Mouse (Mus musculus) 3T3-L1 (cell line): ENCODE measurements at regions not wholly inside any gene's neighbourhood (a gene's known extent, or its start where the extent isn't known, plus 50 kb on each side); places are given as distances from the start of the nearest gene placed in this dataset.

ENCODE experiments used
- DNase-seq: peaks from one replicate; pipeline ENCODE4 v3.0.0-alpha.2; 2015; ENCODE audit warnings: low read depth, low spot score

DNA sequence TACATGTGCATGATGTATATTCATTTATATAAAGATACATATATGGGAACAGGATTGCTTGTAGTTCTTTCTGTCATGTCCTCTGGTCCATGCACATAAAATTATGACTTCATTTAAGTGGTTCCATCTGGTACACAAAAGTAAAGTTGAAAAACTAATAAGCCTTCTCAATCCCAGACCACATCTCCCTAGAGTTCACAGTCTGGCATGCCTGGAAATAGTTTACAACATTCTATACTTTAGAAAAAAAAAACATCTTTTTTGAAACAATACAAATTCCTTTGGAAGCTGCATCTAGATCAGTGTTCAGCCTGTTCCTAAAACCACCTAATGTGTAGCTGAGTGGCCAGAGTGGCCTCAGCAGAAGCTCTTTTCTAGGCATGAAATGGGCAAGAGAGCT, 578.2 kb upstream of the Marcks start:
- peak; percentile 72 for DNase-seq

DNA sequence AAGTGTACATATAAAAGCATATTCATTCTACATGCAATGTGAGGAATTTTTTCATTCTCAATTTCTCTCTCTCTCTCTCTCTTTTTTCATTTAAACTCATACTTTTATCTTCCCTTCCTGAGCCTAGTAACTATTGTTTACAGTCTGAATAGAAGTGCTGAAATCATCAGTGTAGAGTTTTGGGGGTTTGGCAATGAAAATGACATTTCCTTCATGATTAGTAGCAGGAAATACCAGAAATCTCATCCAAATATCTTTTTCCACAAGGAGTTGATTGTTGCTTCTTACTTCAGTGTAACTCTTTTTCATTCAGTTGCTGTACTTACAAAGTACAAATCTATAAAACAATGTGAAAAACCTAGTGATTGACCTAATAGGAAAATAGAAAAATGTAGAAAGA, 572.7 kb upstream of the Marcks start:
- peak; percentile 42 for DNase-seq

DNA sequence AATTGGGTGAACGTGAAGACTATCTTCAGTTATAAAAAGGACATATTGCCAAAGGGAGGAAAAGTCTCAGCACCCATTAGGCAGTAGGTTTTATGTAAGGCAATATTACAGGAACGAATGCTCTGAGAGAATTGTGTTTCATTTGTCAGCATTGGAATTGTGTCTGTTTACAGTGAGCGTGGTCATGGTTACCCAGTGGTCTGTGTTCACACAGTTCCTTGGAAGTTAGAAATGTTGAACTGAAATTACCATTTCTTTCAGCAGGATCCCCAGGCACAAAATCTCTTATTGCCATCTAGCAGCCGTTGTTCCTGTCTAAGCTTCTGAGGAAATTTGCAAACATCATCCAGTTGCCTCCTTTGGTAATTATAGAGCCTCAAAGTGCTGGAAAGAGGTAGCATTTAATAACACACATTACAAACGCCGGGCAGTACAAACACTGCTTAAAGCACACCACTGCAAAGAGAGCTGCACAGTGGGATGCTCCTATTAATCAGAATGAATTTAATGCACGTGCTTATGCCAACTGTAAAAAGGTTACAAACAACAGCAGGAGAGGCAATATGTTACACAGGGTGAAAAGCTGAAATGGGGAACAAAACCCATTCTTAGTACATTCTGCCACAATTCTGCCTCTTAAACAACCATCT, 555.4 kb upstream of the Marcks start:
- DNase-seq: no peak

GRCm38 (mm10) chr10:37692851-37693250, 554.1 kb upstream of the Marcks start:
- DNase-seq: peak; percentile 64

- DNase-seq: no peak
Observed at GRCm38 (mm10) chr10:37691939-37692338, 553.2 kb upstream of the Marcks start.

GRCm38 (mm10) chr10:37683101-37683500, 544.4 kb upstream of the Marcks start:
- DNase-seq: no peak

DNA sequence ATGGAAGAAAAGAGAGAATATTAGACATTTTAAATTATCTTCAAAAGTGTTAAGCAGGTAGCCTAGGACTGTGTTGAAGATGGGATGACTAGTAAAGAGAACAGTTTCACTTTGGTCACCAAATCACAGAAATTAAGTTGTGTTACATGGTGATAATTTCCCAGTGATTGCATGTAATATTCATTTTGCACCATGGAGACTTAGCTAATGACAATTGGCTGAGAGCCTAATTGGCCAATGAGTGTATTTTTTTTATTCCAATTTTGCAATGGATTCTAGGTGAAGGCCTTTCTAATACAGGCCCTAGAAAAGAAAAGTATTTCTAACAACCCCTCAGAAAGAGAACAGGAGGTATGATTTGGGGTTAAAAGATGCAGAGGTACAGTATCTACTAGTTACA, 541.9 kb upstream of the Marcks start:
- DNase-seq: no peak

DNA sequence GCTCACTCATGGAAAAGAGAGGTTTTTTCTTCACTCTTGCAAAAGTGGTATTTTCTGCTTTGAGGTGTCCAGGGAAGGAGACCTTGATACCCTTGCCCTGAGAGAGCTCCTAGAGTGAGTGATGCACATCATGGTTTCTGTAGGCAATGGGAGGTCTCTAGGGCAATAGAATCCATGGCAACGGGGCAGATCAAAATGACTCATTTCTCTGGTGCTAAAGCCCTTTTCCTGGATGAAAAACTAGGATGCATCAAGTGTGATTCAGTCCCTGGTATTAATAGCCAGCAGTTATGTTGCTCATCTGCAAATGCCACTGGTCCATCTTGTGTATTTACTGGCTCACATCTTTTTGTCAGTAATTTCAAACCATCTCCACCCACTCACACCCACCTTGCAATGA, 539.1 kb upstream of the Marcks start:
- peak; percentile 61 for DNase-seq

DNA sequence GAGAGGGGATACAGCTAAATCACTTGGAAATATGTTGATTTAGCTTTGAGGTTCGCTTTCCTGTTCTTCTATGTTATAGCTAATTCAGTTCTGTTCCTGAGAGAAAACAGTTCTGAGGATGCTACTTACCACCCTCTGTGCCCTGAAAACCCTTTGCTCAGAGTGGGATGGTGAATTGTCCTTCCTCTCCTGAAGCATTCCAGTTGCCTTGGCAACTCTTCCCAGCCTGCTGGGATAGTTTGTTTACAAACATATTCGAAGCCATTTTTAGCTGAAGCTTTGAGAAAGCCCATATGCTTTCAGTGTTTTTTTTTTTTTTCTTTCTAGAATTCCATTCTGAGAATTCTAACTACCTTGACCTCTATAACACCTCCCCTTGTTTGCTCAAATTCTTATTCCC, 530.1 kb upstream of the Marcks start:
- no peak for DNase-seq

DNA sequence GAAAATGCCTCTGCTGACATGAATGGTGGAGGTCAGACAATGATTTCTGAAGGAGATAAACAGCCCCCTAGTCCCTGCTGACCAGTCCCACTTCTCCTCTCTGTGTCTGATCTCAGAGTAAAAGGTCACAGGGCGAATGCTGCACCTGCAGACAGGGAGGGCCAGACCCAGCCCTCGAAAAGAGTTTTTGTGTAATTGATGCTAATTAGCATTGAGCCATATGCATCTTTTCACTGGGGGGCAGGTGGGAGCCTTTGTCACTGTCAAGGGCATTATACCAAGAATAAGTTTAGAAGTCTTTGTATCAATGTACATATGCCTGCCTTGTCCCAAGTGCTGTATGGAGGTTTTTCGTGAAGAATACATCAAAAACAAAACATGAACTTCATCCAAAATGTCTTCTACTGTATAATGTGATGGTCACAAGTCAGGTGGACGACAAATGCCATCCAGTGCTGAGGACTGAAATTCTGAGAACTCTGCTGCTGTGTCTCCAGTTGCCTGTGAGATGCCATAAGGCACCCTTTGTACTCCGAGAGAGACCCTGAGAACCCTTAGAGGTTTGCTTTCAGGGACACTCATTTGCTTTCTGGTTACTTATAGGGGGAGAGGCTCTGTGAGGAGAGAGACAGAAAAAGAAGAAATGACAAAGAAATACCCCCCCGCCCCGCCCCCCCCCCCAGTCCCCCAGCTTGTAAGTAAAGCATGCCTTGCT, 528.5 kb upstream of the Marcks start:
- DNase-seq: no peak

DNA sequence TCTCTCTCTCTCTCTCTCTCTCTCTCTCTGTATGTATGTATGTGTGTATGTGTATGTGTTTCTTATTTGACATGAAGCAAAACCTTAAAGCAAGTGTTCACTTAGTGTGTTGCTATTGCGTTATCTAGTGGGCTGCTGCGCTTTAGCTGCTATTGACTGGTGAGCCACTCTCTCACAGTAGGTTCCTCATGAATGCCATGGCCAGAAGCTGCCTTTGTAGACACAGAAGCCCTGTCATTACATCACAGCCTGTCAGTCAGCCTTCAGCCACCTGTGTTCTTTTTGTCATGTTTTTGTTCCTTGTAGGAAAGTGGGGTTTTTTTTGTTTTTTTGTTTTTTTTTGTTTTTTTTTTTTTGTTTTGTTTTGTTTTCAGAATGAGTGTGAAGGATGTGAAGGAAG, 527.8 kb upstream of the Marcks start:
- DNase-seq: no peak

DNA sequence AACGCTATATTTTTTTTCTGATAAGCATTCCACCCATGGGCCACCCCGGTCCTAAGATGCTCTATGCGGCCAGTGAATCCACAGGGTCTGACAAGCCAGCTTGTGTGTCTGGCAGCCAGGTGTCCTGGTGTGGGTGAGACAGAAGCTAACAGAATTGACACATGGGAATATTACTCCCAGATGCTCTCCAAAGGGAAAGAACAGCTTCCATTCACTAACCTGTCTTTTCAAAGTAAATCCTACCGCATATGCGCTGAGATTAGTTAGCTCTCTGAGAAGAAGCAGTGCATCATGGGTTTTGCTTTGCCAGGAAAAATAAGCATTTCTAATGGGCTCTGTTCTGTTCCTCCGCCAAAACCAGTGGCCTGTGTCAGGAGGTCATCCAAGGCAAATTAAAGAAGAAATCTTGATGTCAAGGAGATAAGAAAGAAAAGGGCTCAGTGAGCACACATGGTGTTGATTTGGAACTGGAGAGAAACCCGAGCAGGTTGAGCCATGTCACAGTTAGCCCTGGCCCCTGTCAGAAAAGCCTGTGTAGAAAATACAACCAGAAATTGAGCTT, 498.4 kb upstream of the Marcks start:
- peak; percentile 22 for DNase-seq

DNA sequence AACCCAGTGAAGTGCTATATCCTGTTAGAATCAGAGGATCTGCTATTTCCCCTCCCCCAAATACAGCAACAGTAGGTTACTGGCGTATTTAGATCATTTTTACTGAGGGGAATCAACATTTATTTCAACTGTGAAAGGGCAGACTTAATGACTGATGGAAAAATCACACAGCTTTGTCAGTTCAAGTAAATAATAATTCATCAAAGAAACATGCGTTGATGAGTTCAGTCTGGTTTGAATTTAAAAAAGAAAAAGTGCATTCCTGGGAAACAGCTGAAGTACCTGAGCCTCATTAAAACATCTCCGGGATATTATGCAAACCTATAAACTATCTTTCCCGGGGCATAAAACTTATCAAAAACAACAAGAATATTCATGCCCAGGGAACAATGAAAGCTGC, 497.7 kb upstream of the Marcks start:
- DNase-seq: no peak

GRCm38 (mm10) chr10:37630403-37630802, 491.7 kb upstream of the Marcks start:
- peak; percentile 62 for DNase-seq

GRCm38 (mm10) chr10:37627900-37628299, 489.2 kb upstream of the Marcks start:
- DNase-seq: no peak

- DNase-seq: peak; percentile 63
Observed at GRCm38 (mm10) chr10:37626758-37627201, 488.1 kb upstream of the Marcks start.

GRCm38 (mm10) chr10:37625972-37626757, 487.4 kb upstream of the Marcks start:
- no peak for DNase-seq

- no peak for DNase-seq
Observed at GRCm38 (mm10) chr10:37623041-37623440, 484.3 kb upstream of the Marcks start.

DNA sequence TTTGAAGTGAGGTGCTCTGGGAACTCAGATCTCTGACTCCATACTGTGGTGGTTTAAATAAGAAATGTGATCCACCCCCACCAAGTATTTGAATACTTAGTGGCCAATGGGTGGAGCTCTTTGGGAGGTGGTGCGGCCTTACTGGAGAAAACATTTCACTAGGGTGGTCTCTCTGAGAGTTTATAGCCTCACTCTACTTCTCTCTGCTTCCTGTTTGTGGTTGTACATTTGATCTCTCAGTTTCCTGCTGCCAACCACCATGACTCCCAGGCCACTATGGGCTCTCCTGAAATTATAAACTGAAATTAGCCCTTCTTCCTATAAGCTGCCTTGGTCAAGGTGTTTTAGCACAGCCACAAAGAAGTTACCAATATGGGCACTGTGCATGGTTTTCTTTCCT, 479.9 kb upstream of the Marcks start:
- no peak for DNase-seq

- peak; percentile 33 for DNase-seq
Observed at GRCm38 (mm10) chr10:37617708-37618300, 479.1 kb upstream of the Marcks start.

GRCm38 (mm10) chr10:37615926-37616691, 477.4 kb upstream of the Marcks start:
- DNase-seq: peak; percentile 52
